Mouse (Mus musculus) lung, adult 2 months (tissue): Measurements from ENCODE around the gene Vmn1r114.
"Not testable (repeated sequence)": the region's sequence is repeated elsewhere in the genome, so short reads cannot be mapped to it uniquely, and the experiment has no call there.

Experiments
- CTCF ChIP-seq: fragments of 200-500 bp; IDR thresholded peaks from 2 replicates; pipeline ENCODE4 v1.5.1; 2011; ENCODE audit warnings: mild to moderate bottlenecking, low read length, control low read depth; ENCODE audit not compliant: insufficient read depth
- POLR2A ChIP-seq: fragments of 200-500 bp; IDR thresholded peaks from 2 replicates; pipeline ENCODE4 v1.6.1; 2011; ENCODE audit warnings: low read depth, mild to moderate bottlenecking, control low read depth, low read length, borderline replicate concordance; ENCODE audit errors: extremely low read depth

GRCm38 (mm10) chr7:20786985-20787384, 25.0 kb downstream of the Vmn1r114 start, which contains the start of gene Vmn1r113:
- TF ChIP-seq POLR2A, CTCF: not testable (repeated sequence)
